Mouse (Mus musculus) layer of hippocampus, adult 18-20 months (tissue): ENCODE data around the gene Coil. TPM values are rescaled to one million over a fixed set of nuclear protein-coding genes. Genes with fewer than 3 reads are reported as not detected.

Source experiments
- DNase-seq, 2 experiments: peaks; one replicate each; pipeline ENCODE4 v3.0.0; 2022; ENCODE audit warnings: low spot score in 2 of 2
- total RNA-seq, 2 experiments: library from RNA; stranded (reverse); gene quantifications; 2 replicates each; pipeline ENCODE4 v1.2.3; 2021

Coil gene
- total RNA-seq, 2 experiments from 2014 or later: 20.5 to 21.1 TPM

DNA sequence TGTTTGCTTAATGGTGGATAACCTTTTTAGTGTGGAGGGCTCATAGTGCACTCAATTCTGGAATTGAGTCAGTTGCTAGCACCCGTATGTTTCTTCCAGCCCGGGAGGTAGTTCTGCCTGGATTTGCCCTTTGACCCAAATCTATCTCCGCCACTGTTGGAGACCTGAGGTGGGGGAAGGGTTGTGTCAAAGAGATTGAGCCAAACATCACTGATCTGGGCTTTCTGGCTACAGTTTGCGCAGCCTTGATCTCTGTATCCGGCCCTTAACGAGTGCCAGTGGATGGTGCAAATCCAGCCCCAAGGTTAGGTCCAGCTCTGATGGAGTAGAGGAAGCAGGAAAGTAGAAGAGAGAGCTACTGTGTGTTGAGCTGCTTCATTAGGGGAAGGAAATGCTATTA is 33.0 kb downstream of the Coil start:
- DNase-seq: no peak

DNA sequence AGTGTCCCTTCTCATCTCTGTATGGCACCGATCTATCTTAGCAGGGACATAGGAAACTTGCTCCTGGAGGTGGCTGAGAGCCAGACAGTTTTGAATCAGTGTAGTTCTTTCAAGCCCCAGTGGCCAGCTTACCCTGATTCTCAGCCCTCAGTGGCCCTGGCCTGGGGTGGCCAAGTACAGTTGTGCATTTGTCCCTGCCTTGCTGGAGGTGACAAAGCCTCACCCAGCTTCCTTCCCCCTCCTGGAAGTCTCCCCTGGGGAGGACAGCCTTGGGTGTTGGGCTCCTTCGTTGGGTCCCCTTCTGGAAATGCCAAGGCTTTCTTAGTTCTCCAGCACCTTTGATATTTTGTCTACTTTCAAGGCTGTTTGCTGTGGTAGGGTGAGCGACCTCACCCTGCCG is 33.7 kb downstream of the Coil start:
- no peak for DNase-seq

DNA sequence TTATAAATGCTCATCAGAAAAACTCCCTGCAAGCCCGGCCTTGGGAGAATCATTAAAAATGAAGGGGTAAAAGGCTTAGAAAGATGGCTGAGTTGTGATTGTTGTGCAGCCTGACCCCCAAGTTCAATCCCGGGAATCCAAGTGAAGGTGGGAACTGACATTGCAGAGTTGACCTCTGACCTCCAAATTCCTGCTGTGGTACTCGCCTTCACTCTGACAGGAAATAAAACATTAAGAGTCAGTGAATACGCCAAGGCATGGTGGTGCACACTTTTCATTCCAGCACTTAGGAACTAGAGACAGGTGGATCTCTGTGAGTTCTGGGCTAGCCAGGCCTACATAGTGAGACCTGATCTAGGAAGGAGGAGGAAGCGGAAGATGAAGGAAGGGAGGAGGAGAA is 35.4 kb downstream of the Coil start:
- no peak for DNase-seq

DNA sequence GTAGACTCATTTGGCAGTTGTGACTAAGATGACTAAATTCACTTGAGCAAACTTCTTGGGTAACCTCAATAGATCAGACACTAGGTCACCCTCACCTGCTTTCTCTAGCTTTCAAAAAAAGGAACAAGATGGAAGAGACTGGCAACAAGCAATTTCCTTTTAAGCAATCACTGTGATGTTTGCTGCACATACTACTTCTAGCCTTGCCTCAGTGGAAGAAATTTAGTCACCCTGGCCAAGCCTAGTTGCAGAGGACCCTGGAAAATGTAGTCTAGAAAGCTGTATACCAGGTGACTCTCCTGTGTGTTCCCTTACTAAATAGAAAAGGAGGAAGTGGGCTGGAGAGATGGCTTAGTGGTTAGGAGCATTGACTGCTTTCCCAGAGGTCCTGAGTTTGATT is 36.4 kb downstream of the Coil start:
- no peak for DNase-seq

DNA sequence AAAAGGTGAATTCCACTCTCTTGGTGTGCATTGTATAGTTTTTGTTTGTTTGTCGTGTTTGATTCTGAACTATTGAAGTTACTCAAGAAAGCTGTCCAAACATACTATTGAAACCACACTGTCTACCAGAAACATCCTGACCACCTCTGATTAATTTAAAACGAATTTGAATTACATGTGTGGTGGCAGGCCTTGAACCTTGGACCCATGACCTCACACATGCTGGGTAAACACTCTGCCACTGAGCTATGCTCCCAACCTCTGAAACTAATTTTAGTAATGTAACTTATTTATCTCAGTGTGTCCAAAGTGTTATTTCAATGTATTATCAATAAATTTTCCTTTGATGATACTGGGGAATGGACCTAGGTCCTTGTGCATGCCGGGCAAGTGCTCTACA is 37.5 kb downstream of the Coil start:
- DNase-seq: no peak

DNA sequence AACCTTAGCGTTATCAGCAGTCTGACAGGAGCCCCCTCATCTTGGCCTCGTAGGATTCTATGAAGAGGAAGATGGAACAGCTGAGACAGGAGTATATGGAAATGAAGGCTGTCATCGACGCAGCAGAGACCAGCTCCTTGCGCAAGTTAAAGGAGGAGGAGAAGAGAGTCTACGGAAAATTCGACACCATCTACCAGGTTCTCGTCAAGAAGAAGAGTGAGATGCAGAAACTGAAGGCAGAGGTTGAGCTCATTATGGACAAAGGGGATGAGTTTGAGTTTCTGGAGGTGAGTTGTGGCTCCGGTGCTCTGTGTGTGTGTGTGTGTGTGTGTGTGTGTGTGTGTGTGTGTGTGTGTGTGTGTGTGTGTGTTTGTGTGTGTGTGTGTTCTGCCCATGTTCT is 39.0 kb downstream of the Coil start:
- no peak for DNase-seq

DNA sequence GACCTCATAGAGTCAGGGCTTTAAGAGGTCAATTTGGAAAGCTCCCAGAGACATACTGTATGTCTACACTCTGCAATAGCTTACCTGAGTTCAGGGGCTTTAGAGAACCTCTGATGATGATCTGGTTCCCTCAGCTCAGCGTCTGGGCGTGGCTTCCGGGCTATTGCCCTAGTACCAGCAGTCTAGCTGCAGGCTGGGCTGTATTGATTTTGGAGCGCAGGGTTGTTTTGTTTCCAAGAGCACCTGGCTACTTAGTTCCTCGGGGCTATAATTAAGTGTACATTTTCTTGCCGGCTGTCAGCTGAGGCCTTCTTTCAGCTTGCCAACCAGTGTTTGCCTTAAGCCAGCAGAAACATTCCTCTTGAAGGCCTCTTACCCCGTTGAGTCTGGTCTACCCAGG is 39.4 kb downstream of the Coil start:
- DNase-seq: no peak

DNA sequence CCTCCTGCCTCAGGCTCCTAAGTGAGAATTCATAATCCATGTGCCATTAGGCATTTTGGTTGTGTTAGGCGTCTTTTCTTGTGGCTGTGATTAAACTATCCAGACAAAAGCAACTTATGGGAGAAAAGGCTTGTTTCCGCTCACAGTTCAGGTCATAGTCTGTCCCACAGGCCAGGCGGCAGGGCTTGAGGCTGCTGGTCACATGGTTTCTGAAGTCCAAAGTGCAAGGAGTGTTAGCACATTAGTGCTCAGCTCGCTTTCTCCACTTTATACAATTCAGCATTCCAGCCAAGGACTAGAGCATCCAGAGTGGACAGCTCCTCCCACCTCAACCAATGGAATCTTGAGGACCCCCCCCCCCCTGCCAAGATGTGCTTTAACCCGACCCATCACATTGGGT is 42.2 kb downstream of the Coil start:
- DNase-seq: no peak

DNA sequence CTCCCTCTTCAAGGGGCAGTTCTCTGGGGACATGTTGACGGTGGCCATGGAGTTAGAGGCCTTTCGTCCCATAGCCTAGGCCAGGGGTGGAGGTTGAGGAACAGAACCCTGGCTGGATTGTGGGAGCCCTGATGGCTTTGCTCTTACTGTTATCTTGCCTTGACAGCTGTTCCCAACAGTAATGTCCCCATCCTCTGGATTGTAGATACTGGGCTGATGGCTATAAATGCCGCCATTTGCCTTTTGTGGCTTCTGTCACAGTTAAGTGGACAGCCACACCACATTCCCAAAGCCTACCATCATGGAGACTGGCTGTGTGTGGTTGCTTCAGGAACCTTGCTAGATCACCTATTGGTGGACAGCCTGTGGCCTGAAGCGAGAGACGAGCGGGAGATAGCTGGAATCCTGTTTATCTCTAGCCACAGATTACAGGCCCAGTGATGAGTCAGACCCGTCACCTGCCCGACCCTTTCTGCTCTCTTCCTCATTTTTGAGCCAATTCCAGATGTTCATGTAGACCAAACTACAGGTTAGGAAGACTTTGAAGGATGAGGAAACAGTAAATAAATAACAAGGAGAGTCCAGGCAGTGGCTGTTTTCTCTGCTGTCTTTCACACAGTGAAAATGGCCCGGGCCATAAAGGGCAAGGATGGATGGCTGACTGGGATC is 47.6 kb downstream of the Coil start:
- no peak for DNase-seq

DNA sequence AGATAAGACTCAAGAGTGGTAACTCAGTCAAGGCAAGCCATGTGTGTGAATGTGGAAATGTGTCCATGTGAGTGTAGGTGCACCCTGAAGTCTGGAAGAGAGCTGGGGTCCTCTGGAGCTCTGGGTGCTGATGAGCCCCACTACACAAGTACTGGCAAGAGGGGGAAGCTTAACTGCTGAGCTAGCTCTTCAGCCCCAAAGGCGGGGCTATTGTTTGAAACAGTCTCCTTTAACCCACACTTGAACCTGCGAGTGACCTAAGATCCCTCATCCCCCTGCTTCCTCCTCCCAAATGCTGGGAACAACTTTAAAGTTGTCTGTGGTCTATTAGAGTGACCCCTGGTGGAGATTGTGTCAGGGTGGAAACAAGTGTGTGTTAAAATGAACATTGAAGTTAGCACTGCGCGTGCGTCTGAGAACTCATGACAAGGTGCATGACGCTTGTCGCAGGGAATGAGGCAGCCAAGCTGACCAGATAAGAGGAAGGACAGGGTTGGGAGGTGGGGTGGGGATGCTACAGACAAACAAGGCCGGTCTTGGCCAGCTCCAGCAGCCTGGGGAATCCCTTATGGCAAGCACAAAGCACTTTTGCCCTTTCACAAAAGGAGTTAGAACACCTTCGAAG is 50.7 kb downstream of the Coil start:
- no peak for DNase-seq

DNA sequence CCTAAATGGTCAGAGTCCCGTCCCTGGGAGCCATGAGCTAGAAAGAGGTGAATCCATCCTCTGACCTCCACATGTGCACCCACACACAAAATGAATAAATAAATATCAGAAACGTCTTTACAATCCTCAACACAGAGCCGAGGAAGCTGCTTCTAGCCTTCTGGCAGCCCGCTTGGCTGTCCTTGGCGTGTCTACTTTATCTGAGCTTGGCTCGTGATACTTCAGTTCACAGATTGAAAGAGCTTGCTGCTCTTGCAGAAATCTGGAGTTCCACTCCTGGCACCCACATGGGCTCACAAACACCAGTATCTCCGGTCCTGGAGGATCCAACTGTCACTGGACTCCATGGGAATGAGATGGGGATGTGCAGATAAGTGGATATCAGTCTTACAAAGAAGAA is 51.6 kb downstream of the Coil start:
- no peak for DNase-seq

DNA sequence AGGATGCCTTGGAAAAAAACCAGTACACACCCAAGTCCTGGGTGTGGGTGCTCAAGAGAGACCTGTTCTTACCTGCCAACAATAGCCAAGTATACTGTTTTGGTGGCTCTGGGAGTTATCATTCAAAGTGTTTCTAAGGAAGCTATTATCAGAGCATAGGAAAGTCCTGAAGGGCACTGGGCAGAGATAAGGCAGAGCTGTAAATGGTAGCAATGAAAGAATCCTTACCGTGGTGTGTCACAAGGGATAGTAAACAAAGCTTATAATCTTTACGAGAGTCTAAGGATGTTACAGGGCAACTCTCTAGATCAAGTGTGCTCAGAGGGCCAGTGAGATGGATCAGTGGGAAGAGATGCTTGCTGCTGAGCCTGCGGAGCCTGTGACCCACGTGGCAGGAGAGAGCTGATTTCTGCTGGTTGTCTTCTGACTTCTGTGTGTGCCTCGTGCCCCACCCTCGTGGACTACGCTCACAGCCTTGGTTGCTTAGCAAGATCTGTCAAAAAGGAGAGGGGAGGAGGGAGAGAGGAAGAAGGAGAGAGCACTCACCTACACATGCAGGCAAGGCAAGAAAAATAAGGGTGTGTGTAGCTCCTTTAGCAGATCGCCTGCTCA is 52.2 kb downstream of the Coil start:
- DNase-seq: no peak

DNA sequence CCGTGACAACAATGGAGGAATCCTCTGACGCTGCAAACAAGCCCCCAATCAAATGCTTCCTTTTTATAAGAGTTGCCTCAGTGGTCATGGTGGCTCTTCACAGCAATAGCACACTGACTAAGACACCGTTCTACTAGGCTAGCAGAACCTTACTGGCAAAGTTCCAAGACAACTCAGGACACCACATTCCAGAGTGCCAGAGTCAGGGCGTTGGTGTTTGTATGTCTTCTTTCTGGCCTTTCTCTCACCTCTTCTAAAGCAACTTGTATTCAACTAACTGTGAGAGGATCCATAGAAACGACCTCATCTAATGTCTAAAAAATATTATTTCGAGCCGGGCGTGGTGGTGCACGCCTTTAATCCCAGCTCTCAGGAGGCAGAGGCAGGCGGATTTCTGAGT is 53.4 kb downstream of the Coil start:
- no peak for DNase-seq

DNA sequence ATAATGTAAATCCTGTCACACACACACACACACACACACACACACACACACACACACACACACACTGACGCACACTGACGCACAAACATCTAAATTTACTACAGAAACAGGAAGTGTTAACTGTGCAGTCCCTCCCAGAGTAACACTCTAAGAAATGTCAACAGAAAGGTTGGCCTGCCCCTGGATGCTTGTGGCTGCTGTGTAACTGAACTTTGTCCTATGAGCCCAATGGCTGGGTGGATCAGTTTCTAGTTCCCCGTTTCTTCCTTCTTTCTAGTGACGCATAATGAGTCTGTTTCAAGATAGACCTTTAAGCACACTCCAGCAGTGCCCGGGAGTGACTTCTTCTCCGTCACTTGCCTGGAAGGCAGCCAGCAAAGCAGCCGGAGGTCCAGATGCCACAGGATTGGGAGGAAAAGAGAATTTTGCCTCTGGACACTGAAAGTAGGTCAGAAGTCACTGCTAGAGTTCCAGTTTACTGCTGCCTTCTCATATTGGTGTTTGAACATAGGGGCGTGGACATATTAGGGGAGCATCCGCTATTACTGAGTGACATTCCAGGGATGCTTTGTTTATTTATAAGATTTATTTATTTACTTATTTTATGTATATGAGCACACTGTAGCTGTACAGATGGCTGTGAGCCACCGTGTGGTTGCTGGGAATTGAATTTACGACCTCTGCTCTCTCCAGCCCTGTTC is 54.3 kb downstream of the Coil start:
- DNase-seq: no peak

DNA sequence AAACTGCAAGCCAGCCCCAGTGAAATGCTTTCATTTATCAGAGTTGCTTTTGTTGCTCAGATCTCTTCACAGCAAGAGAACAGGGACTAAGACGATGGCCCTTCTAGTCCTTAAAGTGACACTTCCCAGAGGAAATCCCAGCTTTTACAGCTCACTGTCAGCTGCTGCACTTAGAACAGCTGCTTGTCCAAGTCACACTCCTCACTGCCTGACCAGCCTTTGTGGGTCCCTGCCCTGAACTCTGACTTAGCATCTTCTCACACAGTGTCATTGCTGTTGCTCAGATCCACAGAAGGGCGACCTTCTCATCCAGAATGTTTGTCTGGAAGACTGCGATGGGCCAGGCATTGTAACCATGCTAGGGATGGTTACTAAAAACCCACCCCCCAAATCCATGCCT is 55.6 kb downstream of the Coil start:
- DNase-seq: no peak

DNA sequence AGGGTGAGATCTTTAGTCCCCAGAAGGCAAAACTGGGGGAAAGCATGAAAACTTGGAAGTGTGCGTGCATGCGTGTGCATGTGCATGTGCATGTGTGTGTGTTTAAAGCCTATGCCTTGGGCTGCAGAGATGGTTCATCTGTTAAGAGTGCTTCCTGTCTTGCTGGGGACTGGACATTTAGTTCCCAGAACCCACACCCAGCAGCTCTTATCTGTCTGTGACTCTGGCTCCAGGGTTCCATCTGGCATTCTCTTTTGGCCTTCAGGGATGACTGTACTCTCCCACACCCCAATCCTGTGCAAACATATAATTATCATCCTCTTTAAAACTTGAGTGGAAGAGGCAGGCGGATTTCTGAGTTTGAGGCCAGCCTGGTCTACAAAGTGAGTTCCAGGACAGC is 56.1 kb downstream of the Coil start:
- no peak for DNase-seq

DNA sequence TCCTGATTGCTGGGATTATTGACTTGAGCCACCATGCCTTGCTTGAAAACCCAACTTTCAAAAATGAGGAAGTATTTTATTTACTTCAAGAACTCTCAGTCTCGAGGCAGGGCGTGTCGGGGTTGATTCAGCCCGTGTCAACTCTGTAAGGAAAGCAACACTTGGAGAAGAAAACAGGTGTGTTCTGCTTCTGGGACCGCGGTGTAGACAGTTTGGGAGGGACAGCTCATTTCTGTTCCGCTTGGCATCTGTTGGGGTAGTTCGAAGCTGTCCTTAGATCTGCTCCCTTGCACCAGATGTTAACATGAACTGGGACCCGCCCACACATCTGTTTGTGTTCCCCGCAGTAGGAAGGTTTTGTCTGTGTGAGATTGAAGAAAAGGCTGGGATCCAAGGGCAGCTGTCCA is 57.9 kb downstream of the Coil start:
- no peak for DNase-seq

DNA sequence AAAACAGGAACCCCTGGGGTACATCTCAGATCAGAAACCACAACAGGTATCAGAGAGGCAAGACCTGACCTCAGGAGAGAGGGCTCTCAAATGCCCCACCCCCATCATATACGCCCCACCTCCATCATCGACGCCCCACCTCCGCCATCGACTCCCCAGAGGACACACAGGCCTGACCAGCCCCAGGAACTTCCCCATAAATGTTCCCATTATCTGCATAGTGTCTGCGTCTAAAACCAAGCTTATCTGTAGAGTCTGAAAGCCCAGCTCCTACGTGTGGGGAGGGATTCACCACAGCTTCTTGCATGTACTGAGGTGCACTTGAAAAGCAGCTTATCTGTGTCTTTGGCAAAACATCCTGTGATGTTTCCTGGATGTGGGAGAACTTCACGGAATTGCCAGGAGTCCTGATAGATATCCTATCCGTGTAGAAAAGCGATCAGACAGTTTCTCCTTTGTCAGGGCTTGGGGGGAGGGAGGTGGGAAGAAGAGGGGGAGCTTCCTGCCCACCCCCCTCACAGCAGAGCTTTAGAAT is 58.9 kb downstream of the Coil start:
- no peak for DNase-seq

DNA sequence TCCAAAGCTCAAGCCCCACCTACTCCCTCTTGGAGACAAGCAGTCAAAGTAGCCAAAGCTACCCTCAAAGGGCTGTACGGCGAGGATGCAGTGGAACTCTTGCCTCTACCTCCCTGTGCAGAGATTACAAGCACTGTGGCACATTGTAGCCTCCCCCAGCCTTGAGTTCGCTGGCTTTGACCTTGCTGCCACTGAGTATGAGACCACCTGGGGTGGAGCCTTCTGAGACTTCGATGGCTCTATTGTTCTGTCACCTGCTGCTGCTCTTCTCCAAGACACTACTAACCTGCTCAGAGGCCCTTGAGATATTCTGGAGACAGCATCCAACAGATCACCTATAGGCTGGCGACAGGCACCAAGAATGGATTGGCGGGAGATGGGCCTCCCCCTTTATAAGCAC is 60.5 kb downstream of the Coil start:
- no peak for DNase-seq

DNA sequence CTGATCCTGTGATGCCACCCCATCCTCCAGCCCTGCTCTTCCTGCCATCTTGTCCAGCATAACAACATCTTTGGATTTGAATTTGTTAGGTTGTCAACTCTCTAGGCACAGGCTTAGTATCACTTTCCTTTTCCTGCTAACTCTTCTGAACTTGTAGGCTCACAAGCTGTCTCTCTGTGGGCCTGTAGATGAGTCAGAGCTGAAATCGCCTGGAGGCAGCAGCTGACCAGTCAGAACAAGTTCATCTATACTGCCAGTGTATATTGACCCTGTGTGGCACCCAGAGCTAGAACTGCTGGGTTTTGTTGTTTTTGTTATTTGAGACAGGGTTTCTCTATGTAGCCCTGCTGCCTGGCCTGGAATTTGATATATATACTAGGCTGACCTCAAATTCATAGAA is 61.1 kb downstream of the Coil start:
- no peak for DNase-seq

DNA sequence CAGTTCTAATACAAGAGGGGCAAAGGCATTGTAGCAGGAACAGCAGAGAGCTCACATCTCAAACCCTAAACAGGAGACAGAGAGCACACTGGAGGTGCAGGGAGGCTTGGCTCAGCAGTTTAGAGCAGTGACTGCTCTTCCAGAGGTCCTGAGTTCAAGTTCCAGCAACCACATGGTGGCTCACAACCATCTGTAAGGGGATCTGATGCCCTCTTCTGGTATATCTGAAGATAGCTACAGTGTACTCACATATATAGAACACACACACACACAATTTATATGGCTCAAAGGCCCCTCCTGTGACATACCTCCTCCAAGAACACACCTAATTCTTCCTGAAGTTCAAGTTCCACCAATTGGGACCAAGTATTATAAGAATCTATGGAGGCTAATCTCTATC is 64.5 kb downstream of the Coil start:
- no peak for DNase-seq

DNA sequence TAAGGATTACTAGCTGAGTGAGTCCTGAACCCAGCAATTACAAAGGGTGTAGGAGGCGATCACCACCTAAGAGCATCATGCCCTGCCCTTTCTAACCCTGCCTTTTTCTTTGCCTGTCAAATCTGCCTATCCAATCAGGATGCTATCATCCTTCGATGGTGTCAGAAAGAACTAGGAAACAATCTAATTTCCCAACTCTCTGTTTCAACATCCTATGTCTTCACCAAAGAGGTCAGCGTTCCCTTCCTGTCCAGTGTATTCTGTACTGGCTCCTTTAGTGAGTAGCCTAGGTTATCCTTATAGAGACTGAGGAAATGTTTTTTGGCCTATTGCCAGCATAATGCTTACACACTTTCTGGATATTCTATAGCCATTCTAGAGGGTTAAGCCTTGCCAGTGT is 65.5 kb downstream of the Coil start:
- DNase-seq: no peak
